Mouse (Mus musculus): ENCODE measurements at regions not wholly inside any gene's neighbourhood (a gene's known extent, or its start where the extent isn't known, plus 50 kb on each side); places are given as distances from the start of the nearest gene placed in this dataset.

DNA sequence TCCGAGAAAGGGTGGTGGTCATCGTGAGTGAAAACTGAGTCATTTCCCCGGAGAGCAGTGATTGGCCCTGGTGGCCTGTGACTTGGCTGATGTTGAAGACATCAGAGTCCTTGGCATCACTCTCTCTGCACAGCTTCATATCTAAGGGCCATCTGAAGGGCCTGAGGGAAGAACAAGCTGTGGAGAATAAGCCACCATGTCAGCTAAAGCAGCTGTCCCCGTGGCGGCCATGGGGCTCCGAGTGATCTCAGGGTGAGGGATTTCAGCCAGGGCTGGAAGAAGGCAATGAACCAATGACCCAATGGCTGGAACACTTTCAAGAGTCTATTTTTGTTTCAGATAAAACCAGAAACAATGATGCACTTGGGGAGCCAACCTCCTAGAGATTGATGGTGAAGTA, 62.2 kb downstream of the Ttc32 start:
- in situ Hi-C loops (cut with MboI; ENCODE audit: low pct_unique_long_range_greater_than_20kb): no loop called here
- H3K27me3 ChIP-seq: no peaks in the 10 kb centered on the region
- POLR2A ChIA-PET: no interaction called here
- no peak for DNase-seq (ENCODE audit: low read depth, low spot score)
- ATAC-seq: no peak
- CTCF ChIA-PET: no interaction called here
- TF ChIP-seq CTCF (IDR thresholded peaks at IDR 0.05): no peak

DNA sequence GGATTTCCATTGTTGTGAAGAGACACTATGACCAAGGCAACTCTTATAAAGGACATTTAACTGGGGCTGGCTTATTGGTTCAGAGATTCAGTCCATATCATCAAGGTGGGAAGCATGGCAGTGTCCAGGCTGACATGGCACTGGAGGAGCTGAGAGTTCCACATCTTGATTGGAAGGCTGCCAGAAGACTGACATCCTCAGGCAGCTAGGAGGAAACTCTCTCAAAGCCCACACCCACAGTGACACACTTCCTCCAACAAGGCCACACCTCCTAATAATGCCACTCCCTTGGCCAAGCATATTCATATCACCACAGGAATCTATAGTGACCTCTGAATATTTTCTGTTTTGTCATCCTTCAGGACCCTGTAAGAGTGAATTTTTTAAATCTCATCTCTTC, 65.3 kb downstream of the Ttc32 start:
- in situ Hi-C loops (cut with MboI; ENCODE audit: low pct_unique_long_range_greater_than_20kb): no loop called here
- no peak for DNase-seq (ENCODE audit: low read depth, low spot score)
- no peak for ATAC-seq
- TF ChIP-seq CTCF (IDR thresholded peaks at IDR 0.05): no peak
- no peaks in the 10 kb centered on the region for H3K27me3 ChIP-seq
- POLR2A ChIA-PET: no interaction called here
- CTCF ChIA-PET: no interaction called here

DNA sequence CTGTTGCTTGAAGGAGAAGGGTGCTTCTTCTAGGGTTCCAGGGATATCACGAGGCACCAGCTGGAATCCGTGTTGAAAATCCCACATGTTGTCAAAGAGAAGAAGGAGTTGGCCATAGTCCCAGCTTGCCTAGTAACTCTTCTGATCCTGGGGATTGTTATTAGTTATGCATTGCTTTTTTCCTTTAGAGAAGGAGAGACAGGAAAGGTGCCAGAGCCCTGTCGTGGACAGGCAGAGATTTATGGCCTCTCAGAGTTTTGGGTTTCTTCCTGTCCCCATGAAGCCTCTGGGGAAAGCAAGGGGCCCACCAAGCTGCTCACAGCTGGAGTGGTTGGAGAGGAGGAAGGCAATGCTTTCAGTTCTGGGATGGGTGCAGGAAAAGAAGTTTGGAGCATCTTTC, 76.6 kb downstream of the Ttc32 start:
- ChIA-PET CTCF (no interaction called here), POLR2A (no interaction called here)
- H3K27me3 ChIP-seq: no peaks in the 10 kb centered on the region
- DNase-seq (ENCODE audit: low read depth, low spot score): no peak
- ATAC-seq: no peak
- no peak for TF ChIP-seq CTCF (IDR thresholded peaks at IDR 0.05)
- in situ Hi-C loops (cut with MboI; ENCODE audit: low pct_unique_long_range_greater_than_20kb): no loop called here

DNA sequence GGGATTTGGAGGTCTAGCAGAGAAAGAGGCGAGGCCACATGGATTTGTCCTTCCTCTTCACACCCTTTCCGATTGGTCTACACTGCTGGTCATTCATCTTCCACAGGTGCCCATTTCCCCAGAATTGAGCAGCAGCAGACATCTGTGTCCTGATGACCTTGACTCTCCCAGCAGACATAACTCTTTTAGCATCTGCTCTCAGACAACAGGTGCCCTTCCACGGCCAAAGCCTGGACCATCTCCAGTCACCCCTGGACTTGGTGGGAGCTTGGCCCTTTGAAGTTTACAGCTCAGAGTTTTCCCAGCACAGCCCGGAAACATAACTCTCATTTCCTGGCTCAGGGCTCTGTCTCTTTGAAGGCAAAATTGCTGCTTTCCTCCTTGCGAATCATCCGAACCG, 80.0 kb downstream of the Ttc32 start:
- in situ Hi-C loops (cut with MboI; ENCODE audit: low pct_unique_long_range_greater_than_20kb): no loop called here
- ATAC-seq (no peak), DNase-seq (ENCODE audit: low read depth, low spot score) (no peak)
- no peaks in the 10 kb centered on the region for H3K27me3 ChIP-seq
- no peak for TF ChIP-seq CTCF (IDR thresholded peaks at IDR 0.05)
- ChIA-PET POLR2A (interaction anchor here (0.7 kb wide), 1 partner anchor 21 kb away, joined by 3 read pairs; no protein-coding TSS in a partner anchor), CTCF (no interaction called here)

DNA sequence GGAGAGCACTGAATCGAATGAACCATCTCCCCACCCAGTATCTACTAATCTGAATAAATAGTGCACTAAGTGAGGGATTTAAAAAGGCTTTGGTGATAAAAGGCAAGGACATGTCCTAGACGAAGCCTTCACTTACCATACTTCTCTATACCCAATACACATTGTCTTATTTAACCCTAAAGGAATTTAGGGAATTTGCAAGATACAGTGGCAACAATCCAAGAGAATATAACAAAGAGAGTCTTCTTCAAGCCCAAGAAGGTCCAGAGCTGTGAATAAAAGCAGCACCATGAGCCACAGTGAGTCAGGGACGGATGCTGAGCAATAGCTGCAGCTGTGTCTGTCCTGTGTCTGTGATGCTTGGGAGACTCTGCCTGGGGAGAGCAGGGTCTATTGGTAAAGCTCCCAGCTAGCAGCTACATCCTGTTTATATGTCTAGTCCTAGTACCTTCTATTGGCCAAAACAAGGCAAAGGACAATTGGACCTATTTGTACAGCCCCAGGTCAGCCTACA, 82.4 kb downstream of the Ttc32 start:
- in situ Hi-C loops (cut with MboI; ENCODE audit: low pct_unique_long_range_greater_than_20kb): no loop called here
- no peaks in the 10 kb centered on the region for H3K27me3 ChIP-seq
- ChIA-PET POLR2A (no interaction called here), CTCF (no interaction called here)
- ATAC-seq: peak; percentile 89
- peak; percentile 48 for DNase-seq (ENCODE audit: low read depth, low spot score)
- TF ChIP-seq CTCF (IDR thresholded peaks at IDR 0.05): no peak

DNA sequence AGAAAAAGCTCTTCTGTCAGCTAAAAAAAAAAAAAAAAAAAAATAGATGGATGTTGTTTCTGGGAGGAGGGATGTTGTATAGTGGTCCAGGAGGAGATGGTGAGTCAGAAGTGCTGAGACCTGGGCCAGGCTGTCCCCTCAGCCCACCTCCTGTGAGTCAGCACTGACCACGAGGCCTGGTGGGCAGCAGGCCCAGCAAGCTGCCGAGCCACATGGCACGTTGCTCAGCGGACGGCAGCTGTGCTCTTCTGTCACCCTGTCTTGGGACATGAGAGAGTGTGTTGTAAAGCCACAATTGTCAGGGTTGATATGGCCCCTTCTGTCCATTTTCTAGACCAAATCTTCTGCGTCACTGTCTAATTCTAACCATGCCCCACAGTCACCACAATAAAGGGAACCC, 83.9 kb downstream of the Ttc32 start:
- ChIA-PET CTCF (no interaction called here), POLR2A (interaction anchor here (0.6 kb wide), 1 partner anchor 655 kb away, joined by 3 read pairs; no protein-coding TSS in a partner anchor)
- ATAC-seq: no peak
- H3K27me3 ChIP-seq: no peaks in the 10 kb centered on the region
- TF ChIP-seq CTCF (IDR thresholded peaks at IDR 0.05): no peak
- in situ Hi-C loops (cut with MboI; ENCODE audit: low pct_unique_long_range_greater_than_20kb): no loop called here
- no peak for DNase-seq (ENCODE audit: low read depth, low spot score)

DNA sequence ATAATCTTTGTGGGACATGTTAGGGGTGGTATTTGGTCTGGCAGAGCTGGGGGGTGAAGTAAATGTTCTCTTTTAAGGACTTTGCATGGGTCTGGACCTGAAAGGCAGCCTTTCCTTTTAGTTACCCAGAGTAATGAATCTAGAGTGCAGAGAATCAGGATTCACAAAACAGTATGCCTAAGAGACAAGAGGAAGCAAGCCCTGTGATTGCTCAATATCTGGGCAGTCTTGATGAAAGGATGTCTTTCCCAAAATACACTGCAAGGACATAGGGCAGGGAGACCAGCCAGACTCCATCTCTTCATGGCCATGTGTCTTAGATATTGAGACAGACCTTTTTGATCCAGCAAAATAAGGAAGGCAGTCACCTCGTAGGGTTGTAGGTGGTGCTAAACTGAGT, 84.3 kb downstream of the Ttc32 start:
- ChIA-PET CTCF (no interaction called here), POLR2A (no interaction called here)
- ATAC-seq (no peak), DNase-seq (ENCODE audit: low read depth, low spot score) (no peak)
- TF ChIP-seq CTCF (IDR thresholded peaks at IDR 0.05): no peak
- in situ Hi-C loops (cut with MboI; ENCODE audit: low pct_unique_long_range_greater_than_20kb): no loop called here
- no peaks in the 10 kb centered on the region for H3K27me3 ChIP-seq

DNA sequence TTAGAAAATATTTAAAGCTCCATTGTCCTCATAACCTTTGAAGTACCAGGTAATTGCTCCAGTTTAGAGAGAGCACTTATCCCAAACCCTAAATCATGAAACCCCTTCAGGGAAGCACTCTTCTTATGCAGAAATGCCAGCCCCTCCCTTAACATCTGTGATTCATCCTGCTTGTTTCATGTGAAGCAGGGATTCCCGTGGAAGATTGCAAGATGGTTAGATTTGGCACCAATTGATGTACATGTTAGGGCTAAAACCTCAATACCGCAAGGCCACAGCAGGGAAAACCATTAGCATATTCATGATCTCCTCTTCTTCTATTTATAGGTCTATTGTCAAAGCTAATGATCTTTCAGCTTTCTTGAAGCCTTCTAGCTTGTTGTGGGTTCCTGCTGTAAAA, 88.8 kb downstream of the Ttc32 start:
- no peak for ATAC-seq
- CTCF ChIA-PET: interaction anchor here (1.5 kb wide), 2 partner anchors 10 to 23 kb away, joined by 3 to 4 read pairs; no protein-coding TSS in a partner anchor
- DNase-seq (ENCODE audit: low read depth, low spot score): no peak
- in situ Hi-C loops (cut with MboI; ENCODE audit: low pct_unique_long_range_greater_than_20kb): no loop called here
- H3K27me3 ChIP-seq: no peaks in the 10 kb centered on the region
- TF ChIP-seq CTCF (IDR thresholded peaks at IDR 0.05): no peak
- POLR2A ChIA-PET: no interaction called here

DNA sequence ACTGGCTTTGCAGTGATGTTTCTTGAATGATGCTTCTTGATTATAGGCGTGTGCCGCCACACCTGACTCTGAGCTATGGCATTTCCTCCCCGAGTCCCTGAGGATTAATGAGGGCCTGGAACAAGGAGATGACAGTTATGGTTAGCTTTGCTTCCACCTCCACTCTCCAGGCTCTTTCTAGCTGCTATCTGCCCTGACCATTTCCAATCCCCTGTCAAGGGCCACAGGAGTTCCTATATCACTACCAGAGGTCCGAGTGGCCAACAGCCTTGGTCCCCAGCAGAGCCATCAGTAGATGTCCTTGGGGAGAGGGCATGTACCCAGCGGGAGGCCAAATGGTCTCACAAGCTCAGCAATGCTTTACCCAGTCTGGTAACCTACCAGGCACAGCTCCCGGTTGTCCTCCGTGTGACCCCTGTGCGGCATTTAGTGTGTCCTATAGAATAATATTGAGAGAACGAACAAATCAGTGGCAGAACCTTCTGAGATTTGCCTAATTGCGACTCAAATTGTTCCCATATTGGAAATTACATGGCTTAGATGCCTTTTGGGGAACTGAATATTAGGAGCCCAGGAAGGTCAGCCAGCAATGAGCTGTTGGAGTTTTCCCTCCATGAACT, 98.2 kb downstream of the Ttc32 start:
- no peak for TF ChIP-seq CTCF (IDR thresholded peaks at IDR 0.05)
- no peak for ATAC-seq
- POLR2A ChIA-PET: interaction anchor here (0.6 kb wide), 1 partner anchor 1310 kb away, joined by 3 read pairs; no protein-coding TSS in a partner anchor
- in situ Hi-C loops (cut with MboI; ENCODE audit: low pct_unique_long_range_greater_than_20kb): no loop called here
- DNase-seq (ENCODE audit: low read depth, low spot score): no peak
- H3K27me3 ChIP-seq: no peaks in the 10 kb centered on the region
- CTCF ChIA-PET: interaction anchor here (1.0 to 1.9 kb wide), 2 partner anchors 9 to 17 kb away, joined by 3 to 4 read pairs; no protein-coding TSS in a partner anchor

DNA sequence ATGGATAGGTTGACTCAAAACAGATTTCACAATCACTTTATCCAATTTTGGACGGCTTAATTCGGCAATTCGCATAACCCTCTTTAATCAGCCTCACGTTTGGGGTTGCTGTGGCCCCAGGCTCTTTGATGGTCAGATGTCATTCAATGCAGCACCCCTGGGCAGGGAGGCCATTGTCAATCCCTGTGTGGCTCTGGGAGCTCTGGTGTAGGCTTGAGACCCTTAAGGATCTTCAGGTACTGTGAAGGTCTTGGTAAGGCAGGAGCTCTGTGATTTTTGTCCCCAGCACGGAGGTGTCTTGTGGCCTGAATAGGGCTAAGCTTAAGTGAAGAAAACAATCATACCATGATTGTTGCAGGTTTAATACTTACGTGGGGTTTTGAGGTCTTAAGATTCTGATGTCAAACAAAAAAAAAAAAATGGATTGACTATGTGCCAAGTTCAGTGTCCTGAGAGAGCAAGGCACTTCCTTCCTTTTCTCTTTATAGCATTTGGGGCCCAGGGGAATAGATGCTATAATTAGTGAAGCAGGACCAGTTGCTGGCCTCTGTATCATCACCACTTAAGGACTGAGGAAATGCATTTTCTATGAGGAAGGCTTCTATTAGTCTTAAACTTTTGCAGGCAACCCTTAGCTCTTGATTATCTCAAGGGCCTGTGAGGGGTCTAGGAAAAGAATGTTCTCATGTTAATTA, 98.9 kb downstream of the Ttc32 start:
- ChIA-PET POLR2A (interaction anchor here (0.6 kb wide), 2 partner anchors 24 to 1309 kb away, joined by 3 read pairs; no protein-coding TSS in a partner anchor), CTCF (interaction anchor here (1.0 to 1.9 kb wide), 2 partner anchors 10 to 18 kb away, joined by 3 to 4 read pairs; no protein-coding TSS in a partner anchor)
- no peak for TF ChIP-seq CTCF (IDR thresholded peaks at IDR 0.05)
- in situ Hi-C loops (cut with MboI; ENCODE audit: low pct_unique_long_range_greater_than_20kb): no loop called here
- H3K27me3 ChIP-seq: no peaks in the 10 kb centered on the region
- no peak for DNase-seq (ENCODE audit: low read depth, low spot score)
- ATAC-seq: no peak

DNA sequence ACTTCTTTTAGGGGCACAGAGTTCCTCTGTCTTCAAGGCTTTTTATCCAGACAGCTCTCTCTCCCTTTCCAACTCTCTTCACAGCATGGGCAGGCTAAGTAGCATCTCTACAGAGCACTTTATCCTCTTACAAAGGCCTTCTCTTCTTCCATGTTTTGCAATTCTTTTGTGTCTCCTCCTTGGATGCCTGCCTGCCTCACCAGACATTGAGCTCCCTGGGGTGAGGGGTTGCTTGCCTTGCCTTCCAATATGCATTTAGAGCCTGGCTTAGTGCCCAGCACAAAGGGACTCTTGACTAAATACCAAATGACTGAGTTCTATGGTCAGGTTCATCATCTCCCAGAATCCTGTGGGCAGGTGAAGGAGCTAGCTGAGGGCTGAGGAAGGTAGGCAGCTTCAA, 102.8 kb downstream of the Ttc32 start:
- ChIA-PET POLR2A (no interaction called here), CTCF (interaction anchor here (1.8 kb wide), 1 partner anchor 17 kb away, joined by 6 read pairs; no protein-coding TSS in a partner anchor)
- DNase-seq (ENCODE audit: low read depth, low spot score): no peak
- no peaks in the 10 kb centered on the region for H3K27me3 ChIP-seq
- in situ Hi-C loops (cut with MboI; ENCODE audit: low pct_unique_long_range_greater_than_20kb): no loop called here
- no peak for TF ChIP-seq CTCF (IDR thresholded peaks at IDR 0.05)
- ATAC-seq: no peak

Data from Patski (cell line).